Mouse (Mus musculus) liver, adult 2 months (tissue): ENCODE measurements around the gene Dnmt3a.

Source experiments
- CTCF ChIP-seq: fragments of 200-500 bp; IDR thresholded peaks from 2 replicates; pipeline ENCODE4 v1.5.1; 2011; ENCODE audit warnings: low read depth, low read length, control low read depth
- POLR2A ChIP-seq: fragments of 200-500 bp; IDR thresholded peaks from 2 replicates; pipeline ENCODE4 v1.6.1; 2011; ENCODE audit warnings: low read length, control low read depth; ENCODE audit not compliant: insufficient read depth; ENCODE audit errors: extremely low read depth

DNA sequence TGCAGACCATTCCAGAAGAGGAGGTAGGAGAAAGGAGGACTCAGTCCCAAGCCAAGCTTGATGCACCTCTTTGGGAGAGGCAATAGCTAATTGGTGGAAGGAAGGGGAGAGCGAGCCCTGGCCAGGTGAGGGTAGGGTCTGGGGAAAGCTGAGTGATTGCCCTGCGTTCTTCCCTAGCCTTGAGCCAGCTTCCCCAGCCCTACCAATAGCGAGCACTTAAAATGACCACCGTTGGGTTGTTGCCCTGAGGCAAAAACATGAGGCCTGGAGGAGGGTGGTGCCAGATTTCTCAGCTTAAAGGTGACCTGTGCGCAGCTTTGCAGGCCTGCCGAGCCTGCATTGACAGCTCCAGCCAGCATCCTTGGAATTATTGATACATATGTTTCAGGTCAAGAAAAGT, 87.5 kb downstream of the Dnmt3a start:
- TF ChIP-seq POLR2A (no peak), CTCF (no peak)
